In genomic region chr4:77077607-77078006, GRCm38 (mm10) we compare ENCODE assay signal across 17 mouse cellular contexts.
"Had no signal": no experiment of that assay in that cellular context is flagged by ENCODE, and none has a peak within 500 bp of the region (broad histone marks: within the 10 kb centered on the region; RNA-seq: fewer than 3 reads in every experiment).

No protein-coding gene starts in this region.

- ATAC-seq: intestine, embryonic 15.5 days; liver, postnatal 0 days; midbrain, embryonic 15.5 days had no signal

- H3K9me3 ChIP-seq: intestine, embryonic 15.5 days; liver, embryonic 13.5 days; lung, embryonic 15.5 days; megakaryocyte, embryonic 14.5 days; midbrain, embryonic 15.5 days; neural tube, embryonic 13.5 days had no signal

- H3K27me3 ChIP-seq: intestine, embryonic 15.5 days; liver, embryonic 13.5 days; lung, embryonic 15.5 days; megakaryocyte, embryonic 14.5 days; midbrain, embryonic 15.5 days; neural tube, embryonic 13.5 days had no signal

- DNase-seq: kidney, adult 2 months; kidney, postnatal 25 days; liver; liver, embryonic 13.5 days; liver, postnatal 0 days; lung, postnatal 14 days; right cerebral cortex, adult 18-20 months; right cerebral cortex, postnatal 25 days; thymus, adult 18-20 months; thymus, postnatal 25 days had no signal

- H3K4me1 ChIP-seq: intestine, embryonic 15.5 days; liver, embryonic 13.5 days; lung, embryonic 15.5 days; megakaryocyte, embryonic 14.5 days; midbrain, embryonic 15.5 days; neural tube, embryonic 13.5 days had no signal

- H3K4me3 ChIP-seq: intestine, embryonic 15.5 days; left cerebral cortex, adult 2 months; liver, embryonic 13.5 days; lung, embryonic 15.5 days; megakaryocyte, embryonic 14.5 days; midbrain, embryonic 15.5 days; neural tube, embryonic 13.5 days had no signal

- H3K27ac ChIP-seq: intestine, embryonic 15.5 days; left cerebral cortex, adult 2 months; liver, embryonic 13.5 days; lung, embryonic 15.5 days; macrophage; midbrain, embryonic 15.5 days; neural tube, embryonic 13.5 days had no signal

- H3K4me2 ChIP-seq: intestine, embryonic 15.5 days; liver, embryonic 13.5 days; lung, embryonic 15.5 days; midbrain, embryonic 15.5 days; neural tube, embryonic 13.5 days had no signal

- H3K36me3 ChIP-seq: intestine, embryonic 15.5 days; liver, embryonic 13.5 days; lung, embryonic 15.5 days; midbrain, embryonic 15.5 days; neural tube, embryonic 13.5 days had no signal

- H3K9ac ChIP-seq: intestine, embryonic 15.5 days; liver, embryonic 13.5 days; liver, postnatal 0 days; lung, embryonic 15.5 days; midbrain, embryonic 15.5 days; neural tube, embryonic 13.5 days had no signal
